Mouse (Mus musculus) hindbrain, embryonic 12.5 days (tissue): Measurements from ENCODE around the gene Sac3d1. TPM values are rescaled to one million over a fixed set of nuclear protein-coding genes. Genes with fewer than 3 reads are reported as not detected.

Experiments used
- ATAC-seq: fragments of 200-750 bp; cut with Nextera tagmentation; 2 replicates; pipeline ENCODE4 v1.8.0; 2017; ENCODE audit warnings: moderate TSS enrichment; ENCODE audit not compliant: low FRiP score
- H3K27ac ChIP-seq: fragments of 300-500 bp; sonication (generic); 2 replicates; pipeline ENCODE4 v1.5.1; 2016; ENCODE audit warnings: mild to moderate bottlenecking
- H3K27me3 ChIP-seq: fragments of 300-500 bp; sonication (generic); 2 replicates; pipeline ENCODE4 v1.6.1; 2016; ENCODE audit warnings: mild to moderate bottlenecking
- H3K36me3 ChIP-seq: fragments of 300-500 bp; sonication (generic); 2 replicates; pipeline ENCODE4 v1.6.1; 2016; ENCODE audit warnings: mild to moderate bottlenecking
- H3K4me1 ChIP-seq: fragments of 300-500 bp; sonication (generic); 2 replicates; pipeline ENCODE4 v1.6.1; 2016
- H3K4me2 ChIP-seq: fragments of 300-500 bp; sonication (generic); replicated peaks from 2 replicates; pipeline ENCODE4 v1.6.1; 2016; ENCODE audit warnings: mild to moderate bottlenecking
- H3K4me3 ChIP-seq: fragments of 300-500 bp; sonication (generic); 2 replicates; pipeline ENCODE4 v1.5.1; 2016; ENCODE audit warnings: mild to moderate bottlenecking
- H3K9ac ChIP-seq: fragments of 300-500 bp; sonication (generic); 2 replicates; pipeline ENCODE4 v1.6.1; 2016; ENCODE audit warnings: mild to moderate bottlenecking, moderate library complexity
- H3K9me3 ChIP-seq: fragments of 300-500 bp; sonication (generic); replicated peaks from 2 replicates; pipeline ENCODE4 v1.6.1; 2016; ENCODE audit warnings: mild to moderate bottlenecking
- WGBS: fragments of 180-500 bp; shearing (Covaris S2); methylation state at CpG from one replicate; pipeline ENCODE4 v1.1.7; 2016; 5-methylcytosine and 5-hydroxymethylcytosine counted together
- polyA plus RNA-seq: library from polyadenylated mRNA; unstranded; fragments of >200 nt; fragmentation: Nextera tagmentation; extraction: Ambion mirVana; gene quantifications from 2 replicates; pipeline ENCODE4 v1.2.1, GENCODE M21; 2016

The Sac3d1 gene
- 47.9 and 48.3 TPM in 2 replicates for polyA plus RNA-seq

DNA sequence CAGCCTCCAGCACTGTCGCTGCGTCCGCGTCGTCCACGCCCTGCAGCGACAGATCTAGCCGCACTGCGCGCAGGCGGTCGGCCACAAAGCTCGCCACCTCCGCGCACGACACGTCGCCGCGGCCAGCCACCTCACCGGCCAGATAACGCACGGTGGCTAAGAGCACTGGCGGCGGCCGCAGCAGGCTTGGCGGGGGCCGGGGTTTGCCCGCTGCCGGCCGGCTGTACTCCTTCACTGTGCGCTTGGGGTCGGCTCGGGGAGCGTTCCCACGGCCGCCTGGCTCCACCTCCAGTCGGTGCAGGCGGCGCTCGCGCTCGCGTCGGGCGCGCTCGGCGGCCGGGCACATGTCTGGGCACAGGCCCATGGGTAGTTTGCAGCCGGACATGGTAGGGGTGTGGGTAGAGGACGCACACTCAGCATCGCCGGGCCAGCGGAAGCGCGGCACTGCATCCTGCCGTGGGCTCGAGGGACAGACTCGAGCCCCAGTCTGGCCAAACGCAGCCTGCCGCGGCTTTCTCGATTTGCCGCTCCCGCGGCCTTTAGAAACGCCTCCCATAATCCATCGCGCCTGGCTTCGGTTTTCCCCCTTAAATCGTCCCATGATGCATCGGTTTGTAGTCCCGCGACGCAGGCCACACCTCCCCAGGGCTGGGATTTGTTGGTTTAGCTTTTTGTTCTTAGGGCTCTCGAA is at the start of gene Sac3d1:
Gene Sac3d1, minus strand, starts transcription at position 665 of the 691 bp plus-strand sequence.
- peak within 1 kb of the TSS; percentile 80 for H3K4me2 ChIP-seq
- ATAC-seq, result peak; percentile 90
- H3K9ac ChIP-seq, result peak within 1 kb of the TSS; percentile 89
- no peaks in the 10 kb centered on the region for H3K27me3 ChIP-seq
- H3K4me1 ChIP-seq, result peaks cover 31% of the 10 kb centered on the region
- no peaks in the 10 kb centered on the region for H3K9me3 ChIP-seq
- WGBS, result under 1% methylated on average over 77 of the region's 77 CpGs
- H3K4me3 ChIP-seq, result peak within 1 kb of the TSS; percentile 86
- H3K27ac ChIP-seq, result peak within 1 kb of the TSS; percentile 93
- H3K36me3 ChIP-seq, result peaks cover 35% of the 10 kb centered on the region

DNA sequence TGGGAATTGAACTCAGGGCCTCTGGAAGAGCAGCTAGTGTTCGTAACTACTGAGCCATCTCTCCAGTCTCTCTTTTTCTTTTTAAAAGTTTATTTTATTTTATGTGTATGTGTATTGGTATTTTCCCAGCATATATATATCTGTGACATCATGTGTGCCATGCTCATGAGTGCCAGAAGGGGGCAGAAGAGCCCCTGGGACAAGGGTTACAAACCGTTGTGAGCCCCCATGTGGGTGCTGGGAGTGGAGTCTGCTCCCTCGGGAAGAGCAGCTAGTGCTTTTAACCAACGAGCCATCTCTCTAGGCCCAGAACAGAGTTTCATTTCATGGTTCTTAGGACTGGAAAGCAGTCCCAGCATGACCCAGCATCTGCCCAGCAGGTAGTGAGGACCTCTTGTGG is 48.3 kb upstream of the Sac3d1 start:
- no peaks in the 10 kb centered on the region for H3K9me3 ChIP-seq
- H3K9ac ChIP-seq, result no peak overlapping the region
- WGBS, result 71% methylated on average over 4 of the region's 4 CpGs

DNA sequence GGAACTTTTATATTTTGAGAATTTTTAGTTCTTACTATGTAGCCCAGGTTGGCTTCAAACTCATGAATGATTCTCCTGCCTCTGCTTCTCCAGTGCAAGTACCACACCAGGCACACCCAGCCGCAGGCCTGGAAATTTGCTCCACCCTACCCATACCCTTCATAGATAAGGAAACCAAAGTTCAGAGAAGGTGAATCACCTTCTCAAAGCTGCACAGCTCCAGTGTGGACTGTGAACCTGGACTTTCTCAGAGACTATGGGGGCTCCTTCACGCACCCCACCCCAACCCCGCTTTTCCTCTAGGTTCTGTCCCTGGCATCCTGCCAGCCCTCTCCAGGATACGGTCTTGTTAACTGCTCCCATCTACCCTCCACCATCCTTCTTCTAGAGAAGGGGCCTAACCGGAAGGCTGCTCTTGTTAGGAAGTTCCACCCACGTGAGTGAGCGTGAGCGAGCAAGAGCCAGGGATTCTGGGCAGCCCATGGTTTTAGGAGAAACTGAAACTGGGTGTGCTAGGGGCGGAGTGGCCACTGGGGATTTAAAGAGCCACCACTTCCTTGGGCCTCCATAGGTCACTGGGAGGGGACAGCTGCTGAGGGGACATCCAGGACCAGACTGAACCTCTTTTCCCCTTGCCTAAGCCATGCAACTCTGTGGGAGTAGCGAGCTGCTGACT is 45.6 kb upstream of the Sac3d1 start:
- 74% methylated on average over 10 of the region's 10 CpGs for WGBS
- Histone ChIP-seq H3K4me3 (no peak overlapping the region), H3K27ac (no peak overlapping the region), H3K9ac (no peak overlapping the region), H3K4me1 (no peaks in the 10 kb centered on the region), H3K9me3 (no peaks in the 10 kb centered on the region), H3K36me3 (no peaks in the 10 kb centered on the region), H3K27me3 (no peaks in the 10 kb centered on the region), H3K4me2 (no peak overlapping the region)
- ATAC-seq, result no peak

More for the DNA sequence above, 48.3 kb upstream of the Sac3d1 start:
- H3K4me2 ChIP-seq, result no peak overlapping the region
- no peak overlapping the region for H3K27ac ChIP-seq
- no peak for ATAC-seq
- no peaks in the 10 kb centered on the region for H3K27me3 ChIP-seq
- no peaks in the 10 kb centered on the region for H3K36me3 ChIP-seq
- no peak overlapping the region for H3K4me3 ChIP-seq
- H3K4me1 ChIP-seq, result no peaks in the 10 kb centered on the region

DNA sequence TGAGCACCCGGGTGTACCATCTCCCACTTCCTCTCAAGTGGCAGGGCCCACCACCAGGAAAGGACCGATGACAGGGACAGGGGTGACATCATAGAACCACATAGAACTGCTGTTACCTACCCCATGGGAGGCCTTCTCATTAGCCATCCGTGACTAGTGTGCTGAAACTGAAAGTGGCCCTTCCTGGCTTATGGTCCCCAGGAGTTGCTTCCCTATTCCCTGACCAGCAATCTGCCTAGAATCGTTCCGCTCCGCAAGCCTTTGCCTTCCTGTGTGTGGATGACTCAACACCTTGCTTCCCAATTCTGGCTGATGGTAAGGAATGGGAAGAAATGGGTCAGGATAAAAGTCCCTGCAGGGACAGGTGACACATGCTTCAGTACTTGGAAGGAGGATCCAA is 38.8 kb upstream of the Sac3d1 start:
- H3K4me1 ChIP-seq, result no peaks in the 10 kb centered on the region

DNA sequence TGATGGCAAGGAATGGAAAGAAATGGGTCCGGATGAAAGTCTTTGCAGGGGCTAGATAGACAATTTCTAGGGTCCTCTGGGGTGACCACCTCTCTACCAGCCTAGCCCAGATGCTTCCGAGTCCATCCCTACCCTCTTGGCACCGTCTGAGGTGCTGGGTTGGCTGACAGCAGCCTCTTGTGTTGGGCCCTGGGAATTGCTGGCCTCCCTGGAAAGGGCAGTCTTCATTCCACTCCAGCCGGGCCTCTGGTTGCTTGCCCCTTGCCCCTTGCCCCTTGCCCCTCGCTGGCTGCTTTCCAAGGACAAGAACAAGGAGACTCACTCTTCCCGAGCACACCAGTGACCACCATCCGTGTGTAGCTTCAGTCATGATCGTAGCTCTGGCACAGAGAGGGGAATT is 37.9 kb upstream of the Sac3d1 start:
- Histone ChIP-seq H3K4me2 (no peak overlapping the region), H3K27me3 (no peaks in the 10 kb centered on the region), H3K36me3 (no peaks in the 10 kb centered on the region), H3K9ac (no peak overlapping the region), H3K9me3 (no peaks in the 10 kb centered on the region), H3K4me1 (no peaks in the 10 kb centered on the region), H3K27ac (no peak overlapping the region), H3K4me3 (no peak overlapping the region)
- WGBS, result 69% methylated on average over 8 of the region's 8 CpGs
- no peak for ATAC-seq

More for the DNA sequence above, 38.8 kb upstream of the Sac3d1 start:
- H3K4me3 ChIP-seq, result no peak overlapping the region
- no peak overlapping the region for H3K4me2 ChIP-seq
- no peaks in the 10 kb centered on the region for H3K36me3 ChIP-seq
- no peak for ATAC-seq
- WGBS, result 68% methylated on average over 6 of the region's 6 CpGs
- no peak overlapping the region for H3K27ac ChIP-seq
- no peaks in the 10 kb centered on the region for H3K27me3 ChIP-seq
- H3K9me3 ChIP-seq, result no peaks in the 10 kb centered on the region
- no peak overlapping the region for H3K9ac ChIP-seq

DNA sequence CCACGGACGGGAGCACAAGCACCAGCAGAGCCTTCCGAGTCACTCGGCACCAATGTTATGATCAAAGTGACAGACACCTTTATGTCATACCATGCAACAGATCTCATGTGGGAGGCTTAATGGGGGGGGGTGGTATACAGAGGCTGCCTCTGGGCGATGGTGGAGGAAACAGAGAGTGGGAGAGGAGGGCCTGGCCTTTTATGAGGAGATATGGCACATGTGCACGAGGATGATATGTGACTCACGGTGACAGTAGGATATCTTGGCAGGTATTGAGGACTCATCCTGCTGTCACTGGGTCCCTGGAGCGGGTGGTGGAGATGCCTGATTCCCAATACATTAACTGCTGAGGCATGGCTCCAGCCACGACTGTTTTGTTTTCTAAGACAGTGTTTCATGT is 36.7 kb upstream of the Sac3d1 start:
- H3K4me3 ChIP-seq, result no peak overlapping the region
- no peak overlapping the region for H3K27ac ChIP-seq
- no peak overlapping the region for H3K9ac ChIP-seq
- no peaks in the 10 kb centered on the region for H3K36me3 ChIP-seq
- WGBS, result 84% methylated on average over 9 of the region's 9 CpGs
- no peak overlapping the region for H3K4me2 ChIP-seq
- no peaks in the 10 kb centered on the region for H3K9me3 ChIP-seq
- no peaks in the 10 kb centered on the region for H3K4me1 ChIP-seq
- ATAC-seq, result no peak
- H3K27me3 ChIP-seq, result no peaks in the 10 kb centered on the region

DNA sequence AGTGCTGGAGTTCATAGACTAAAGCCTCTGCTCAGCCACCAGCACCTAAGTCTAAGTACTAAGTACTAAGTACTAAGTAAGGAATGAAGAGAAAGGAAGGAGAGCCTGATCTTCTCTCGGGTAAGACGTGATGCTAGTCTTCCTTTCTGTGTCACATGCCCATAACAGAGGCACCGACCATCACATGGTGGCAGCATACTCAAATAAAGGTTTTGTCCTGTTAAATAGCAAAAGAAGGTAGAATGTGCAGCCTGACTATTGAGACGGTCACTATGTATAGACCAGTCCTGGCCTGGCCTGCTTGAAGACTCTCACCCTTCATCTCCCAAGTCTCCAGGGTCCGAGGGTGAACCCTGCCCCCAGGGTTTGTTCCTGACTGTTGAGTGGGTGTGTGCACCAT is 26.4 kb upstream of the Sac3d1 start:
- Histone ChIP-seq H3K4me1 (peaks cover 6% of the 10 kb centered on the region), H3K9ac (no peak overlapping the region), H3K36me3 (no peaks in the 10 kb centered on the region), H3K4me2 (no peak overlapping the region), H3K4me3 (no peak overlapping the region), H3K9me3 (no peaks in the 10 kb centered on the region), H3K27me3 (no peaks in the 10 kb centered on the region), H3K27ac (no peak overlapping the region)
- no peak for ATAC-seq
- 82% methylated on average over 5 of the region's 5 CpGs for WGBS

DNA sequence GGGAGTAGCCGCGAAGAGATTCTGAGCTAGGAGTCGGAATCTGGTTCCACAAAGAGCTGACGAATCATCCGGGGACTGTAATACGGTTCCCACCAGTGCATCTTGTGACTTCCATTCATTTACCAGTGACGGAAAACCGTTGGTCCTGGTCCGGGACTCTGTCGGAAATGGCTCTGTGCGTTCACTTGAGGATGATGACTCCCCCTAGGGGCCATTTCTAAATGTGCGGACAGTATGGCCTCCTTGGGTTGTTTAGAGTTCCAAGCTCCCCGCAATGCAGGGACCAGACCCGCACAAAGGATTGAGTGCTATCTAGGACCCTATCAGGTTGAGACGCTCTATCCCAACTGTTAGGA is 22.9 kb upstream of the Sac3d1 start, which contains the start of gene Arl2:
Gene Arl2, minus strand, starts transcription at position 155 of the 356 bp plus-strand sequence.
- peak within 1 kb of the TSS; percentile 99 for H3K27ac ChIP-seq
- peaks cover 15% of the 10 kb centered on the region for H3K36me3 ChIP-seq
- WGBS, result under 1% methylated on average over 15 of the region's 15 CpGs

DNA sequence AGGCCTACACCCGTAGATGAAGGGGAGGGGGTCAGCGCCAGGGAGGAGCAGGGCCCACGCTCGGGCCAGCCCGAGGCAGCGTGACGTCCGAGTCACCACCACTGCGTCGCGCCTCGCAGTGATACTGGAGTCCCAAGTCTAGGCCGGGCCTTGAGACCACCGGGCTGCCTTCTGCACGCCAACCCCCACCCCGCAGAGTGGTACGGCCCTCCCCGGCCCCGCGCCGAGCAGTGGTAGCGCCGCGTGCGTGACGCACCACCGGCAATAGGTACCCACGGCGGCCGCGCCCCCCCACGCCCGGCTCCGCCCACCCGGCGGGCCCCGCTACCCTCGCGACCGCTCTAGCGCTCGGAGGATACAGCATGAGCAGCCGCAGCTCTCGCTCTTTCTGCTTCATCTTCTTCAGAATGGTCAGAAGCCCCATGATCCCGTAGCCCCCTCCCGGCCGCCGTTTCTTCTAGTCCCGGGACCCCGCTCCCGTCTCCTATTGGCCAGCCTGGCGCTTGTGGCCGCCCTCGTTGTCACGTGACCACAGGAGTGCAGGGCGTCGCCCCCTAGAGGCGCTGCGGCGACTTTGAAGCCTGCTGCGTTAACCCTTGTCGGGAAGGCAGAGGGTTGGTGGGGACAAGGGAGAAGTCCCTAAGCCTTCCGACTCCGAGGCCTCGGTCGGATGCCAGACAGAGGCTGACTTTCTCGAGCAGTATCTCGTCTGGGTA is 22.4 kb upstream of the Sac3d1 start, which contains the start of gene Batf2:
Gene Batf2, plus strand, starts transcription at position 306 of the 716 bp plus-strand sequence.
- H3K4me3 ChIP-seq, result peak within 1 kb of the TSS; percentile 68
- no peaks in the 10 kb centered on the region for H3K27me3 ChIP-seq
- H3K4me2 ChIP-seq, result peak within 1 kb of the TSS; percentile 72
- under 1% methylated on average over 63 of the region's 68 CpGs for WGBS
- H3K36me3 ChIP-seq, result peaks cover 20% of the 10 kb centered on the region
- no peaks in the 10 kb centered on the region for H3K9me3 ChIP-seq
- H3K9ac ChIP-seq, result peak within 1 kb of the TSS; percentile 85
- H3K4me1 ChIP-seq, result peaks cover 10% of the 10 kb centered on the region
- peak within 1 kb of the TSS; percentile 99 for H3K27ac ChIP-seq
- ATAC-seq, result peak; percentile 95

More for the DNA sequence above, 22.9 kb upstream of the Sac3d1 start, which contains the start of gene Arl2:
- Histone ChIP-seq H3K4me3 (peak within 1 kb of the TSS; percentile 68), H3K9ac (peak within 1 kb of the TSS; percentile 85), H3K27me3 (no peaks in the 10 kb centered on the region), H3K4me2 (peak within 1 kb of the TSS; percentile 72), H3K9me3 (no peaks in the 10 kb centered on the region), H3K4me1 (peaks cover 10% of the 10 kb centered on the region)
- peak; percentile 86 for ATAC-seq

DNA sequence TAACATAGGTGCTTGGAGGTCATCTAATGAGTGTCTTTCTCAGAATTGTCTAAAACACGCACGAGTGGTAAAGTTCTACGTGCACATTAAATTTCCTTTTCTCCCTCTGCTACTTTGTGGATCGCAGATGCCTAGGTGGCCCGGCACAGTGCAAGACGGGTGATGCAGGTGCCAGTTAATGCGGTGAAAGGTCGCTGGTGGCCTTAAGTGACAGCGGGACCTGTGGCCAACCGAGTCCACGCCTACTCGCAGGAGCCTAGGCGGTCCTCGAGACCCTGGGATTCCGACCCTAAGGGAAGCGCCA is 21.9 kb upstream of the Sac3d1 start:
- Histone ChIP-seq H3K9me3 (no peaks in the 10 kb centered on the region), H3K4me1 (peaks cover 10% of the 10 kb centered on the region), H3K4me3 (peak overlapping the region; percentile 68), H3K27me3 (no peaks in the 10 kb centered on the region), H3K27ac (peak overlapping the region; percentile 99), H3K36me3 (peaks cover 25% of the 10 kb centered on the region), H3K4me2 (peak overlapping the region; percentile 72), H3K9ac (peak overlapping the region; percentile 85)
- WGBS, result 9% methylated on average over 16 of the region's 16 CpGs
- no peak for ATAC-seq

DNA sequence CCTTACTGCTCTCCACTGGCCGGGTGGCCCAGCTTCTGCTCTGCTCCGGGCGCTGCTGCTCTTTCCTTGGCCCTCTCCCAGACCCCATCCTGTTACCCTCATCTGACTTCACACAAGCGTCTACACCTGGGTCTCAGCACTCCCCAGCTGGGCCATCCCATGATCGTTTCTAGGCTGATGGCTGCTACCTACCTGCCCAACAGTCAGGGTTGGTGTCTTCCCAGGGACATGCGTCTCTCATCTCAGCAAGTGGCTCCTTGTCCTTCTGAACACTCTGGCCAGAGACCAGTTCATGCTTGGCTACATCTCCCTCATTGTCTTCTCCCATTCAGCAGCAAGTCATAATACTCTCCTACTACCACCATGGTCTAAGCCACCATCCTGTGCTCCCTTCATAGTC is 21.3 kb upstream of the Sac3d1 start:
- Histone ChIP-seq H3K27ac (0 out of 2 replicates have a peak overlapping the region, but pooled peaks have one; percentile 99), H3K4me3 (peak overlapping the region; percentile 68; the same call in 1 of the 2 replicates), H3K4me1 (peaks cover 10% of the 10 kb centered on the region), H3K4me2 (peak overlapping the region; percentile 72), H3K9ac (peak overlapping the region; percentile 85), H3K9me3 (no peaks in the 10 kb centered on the region), H3K36me3 (peaks cover 30% of the 10 kb centered on the region), H3K27me3 (no peaks in the 10 kb centered on the region)
- 93% methylated on average over 6 of the region's 6 CpGs for WGBS
- no peak for ATAC-seq

DNA sequence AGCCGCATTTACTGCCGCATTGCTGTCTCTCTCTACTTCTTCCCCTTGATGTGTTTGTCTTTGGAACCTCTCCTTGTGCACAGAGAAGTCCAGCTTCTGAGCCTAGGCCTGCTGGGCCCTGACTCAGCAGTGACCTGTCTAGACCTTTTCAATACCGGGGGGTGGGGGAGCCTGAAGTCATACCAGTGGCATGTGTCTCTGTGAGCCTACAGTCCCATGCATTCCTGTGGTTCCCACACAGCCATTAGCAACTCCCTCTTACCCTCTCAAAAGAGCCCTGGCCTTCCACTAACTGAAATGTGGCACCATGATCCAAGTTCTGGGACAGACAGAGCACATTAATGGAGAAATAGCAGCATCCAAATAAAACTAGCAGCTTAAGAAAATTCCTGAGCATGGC is 17.9 kb upstream of the Sac3d1 start:
- Histone ChIP-seq H3K36me3 (peaks cover 38% of the 10 kb centered on the region), H3K4me3 (no peak overlapping the region), H3K4me2 (no peak overlapping the region), H3K27me3 (no peaks in the 10 kb centered on the region), H3K27ac (no peak overlapping the region), H3K9ac (no peak overlapping the region), H3K9me3 (no peaks in the 10 kb centered on the region), H3K4me1 (peaks cover 10% of the 10 kb centered on the region)
- ATAC-seq, result no peak
- WGBS, result 81% methylated on average over 3 of the region's 3 CpGs
